Mouse (Mus musculus) layer of hippocampus, adult 11-12 months (tissue): ENCODE results near the gene Dppa3.
"Not testable (repeated sequence)": the region's sequence is repeated elsewhere in the genome, so short reads cannot be mapped to it uniquely, and the experiment has no call there.

Experiments
- DNase-seq: peaks from one replicate; pipeline ENCODE4 v3.0.0; 2022; ENCODE audit warnings: low spot score

Gene Dppa3

DNA sequence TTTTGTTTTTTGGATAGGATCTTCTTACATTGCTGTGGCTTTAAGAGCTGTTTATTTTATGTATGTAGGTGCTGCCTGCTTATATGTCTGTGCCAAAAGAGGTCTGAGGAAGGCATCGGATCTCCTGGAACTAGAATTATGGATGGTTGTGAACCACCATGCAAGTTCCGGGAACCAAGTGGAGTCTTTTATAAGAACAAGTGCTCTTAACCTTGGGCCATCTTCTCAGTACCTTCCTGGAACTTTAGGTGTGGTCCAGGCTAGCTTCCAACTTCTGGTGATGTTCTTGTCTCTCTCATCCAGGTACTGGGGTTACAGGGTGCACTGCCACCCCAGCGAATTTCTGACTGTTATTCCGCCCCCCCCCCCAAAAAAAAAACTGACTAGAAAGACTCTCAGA lies 13.8 kb upstream of the Dppa3 start:
- DNase-seq: no peak

DNA sequence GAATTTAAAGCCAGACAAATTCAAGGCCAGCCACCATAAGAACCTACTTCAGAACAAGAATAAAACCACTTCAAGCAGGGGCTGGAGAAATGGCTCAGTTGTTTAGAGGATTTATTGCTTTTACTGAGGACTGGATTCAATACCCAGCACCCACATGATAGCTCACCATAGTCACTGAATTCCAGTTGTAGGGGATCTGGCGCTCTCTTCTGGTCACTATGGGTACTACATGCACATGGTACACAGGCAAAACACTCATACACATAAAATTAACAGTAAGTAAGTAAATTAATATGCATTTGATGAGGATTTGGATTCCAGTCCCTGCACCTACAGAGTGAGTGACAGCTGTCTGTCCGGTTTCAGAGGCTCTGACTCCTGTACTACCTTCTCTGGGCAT lies 12.2 kb upstream of the Dppa3 start:
- no peak for DNase-seq

DNA sequence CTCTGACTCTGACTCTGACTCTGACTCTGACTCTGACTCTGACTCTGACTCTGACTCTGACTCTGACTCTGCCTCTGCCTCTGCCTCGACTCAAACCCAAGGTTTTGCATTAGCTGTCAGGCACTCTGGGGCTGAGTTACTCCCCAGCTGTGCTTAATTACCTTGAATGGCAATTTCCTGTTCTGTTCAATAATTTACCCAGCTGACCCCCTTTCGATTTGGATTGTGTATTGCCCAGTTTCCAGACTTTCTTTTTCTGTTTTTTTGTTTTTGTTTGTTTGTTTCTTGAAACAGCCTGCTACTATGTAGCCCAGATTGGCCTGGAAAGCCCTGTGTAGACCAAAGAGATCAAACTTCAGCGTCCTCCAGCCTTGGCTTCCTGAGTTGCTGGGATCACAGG lies 10.2 kb upstream of the Dppa3 start:
- DNase-seq: no peak

DNA sequence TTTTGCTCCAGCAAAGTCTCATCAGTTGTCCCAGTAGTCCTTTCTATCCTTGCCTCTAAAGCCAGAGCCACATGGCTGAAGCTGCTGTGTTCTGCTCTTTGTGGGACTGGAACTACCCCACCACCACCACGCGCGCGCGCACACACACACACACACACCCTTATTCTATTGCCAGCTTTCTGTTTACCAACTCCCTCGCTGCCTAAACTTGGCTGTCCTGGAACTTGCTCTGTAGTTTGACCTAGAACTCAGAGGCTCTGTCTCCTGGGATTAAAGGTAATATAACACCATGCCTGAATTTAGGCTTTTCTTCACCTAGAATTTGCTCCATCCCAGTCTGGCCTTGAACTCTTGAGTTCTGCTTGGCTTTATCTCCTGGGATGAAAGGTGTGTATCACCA lies 5.1 kb upstream of the Dppa3 start:
- no peak for DNase-seq

DNA sequence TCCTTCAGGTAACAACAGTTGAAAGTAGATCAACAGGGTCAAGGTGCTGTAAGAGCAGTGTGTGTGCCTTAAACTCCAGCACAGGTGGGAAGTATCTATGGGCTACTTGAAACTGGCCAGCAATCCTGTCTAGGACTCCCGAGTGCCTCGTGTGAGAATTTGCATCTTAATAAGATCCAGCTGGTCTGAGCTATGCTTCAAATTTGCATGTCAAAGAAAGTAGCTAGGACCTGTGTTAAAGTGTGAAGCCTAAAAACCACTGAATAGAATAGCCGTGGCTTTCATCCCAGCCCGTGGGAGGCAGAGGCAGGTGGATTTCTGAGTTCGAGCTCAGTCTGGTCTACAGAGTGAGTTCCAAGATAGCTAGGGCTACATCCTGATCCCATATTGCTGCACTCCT lies 1.7 kb upstream of the Dppa3 start:
- DNase-seq: no peak

DNA sequence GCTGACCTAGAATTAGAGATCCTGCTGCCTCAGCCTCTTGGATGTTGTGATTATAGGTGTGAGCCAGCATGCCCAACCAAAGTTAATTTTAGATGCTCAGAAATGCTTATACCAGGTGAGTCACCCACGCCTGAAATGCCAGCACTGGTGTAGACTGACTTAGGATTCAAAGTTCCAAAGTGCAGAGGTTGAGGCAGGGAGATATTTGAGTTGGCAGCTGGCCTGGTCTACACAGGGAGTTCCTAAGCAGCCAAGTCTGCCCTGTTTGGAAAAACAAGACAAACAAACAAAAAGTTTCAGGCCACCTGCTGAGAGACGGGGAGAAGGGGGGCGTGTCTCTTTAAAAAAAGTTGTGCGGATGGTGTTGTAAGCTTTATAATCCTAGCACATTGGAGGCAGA lies 1.1 kb upstream of the Dppa3 start:
- DNase-seq: no peak

DNA sequence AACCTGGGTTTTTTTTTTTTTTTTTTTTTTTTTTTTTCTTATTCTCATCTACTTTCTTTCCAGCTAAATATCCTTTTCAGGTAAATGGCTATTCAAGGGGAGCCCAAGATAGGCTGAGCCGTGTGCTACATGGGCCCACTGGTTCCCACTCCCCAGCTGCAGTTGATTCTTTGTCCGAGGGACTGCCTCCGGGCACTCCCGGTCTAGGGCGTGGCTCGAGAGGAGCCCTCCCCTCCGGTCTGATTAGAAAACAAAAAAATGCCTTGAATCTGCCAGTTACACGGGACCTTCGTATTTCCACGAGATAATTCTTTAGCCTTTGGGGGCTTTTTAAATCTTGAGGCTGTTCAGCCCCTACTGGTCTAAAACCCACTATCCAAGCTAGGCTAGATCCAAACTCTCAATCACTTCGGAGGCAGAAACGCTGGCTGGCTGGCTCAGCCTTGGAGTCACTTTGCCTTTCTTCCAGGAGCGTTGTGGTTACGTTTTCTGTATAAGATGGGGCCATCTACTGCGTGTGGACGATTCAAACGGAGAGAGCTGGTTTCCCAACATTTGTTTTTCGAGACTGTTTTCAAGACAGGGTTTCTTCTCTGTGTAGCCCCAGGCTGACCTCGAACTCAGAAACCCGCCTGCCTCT lies 1.4 kb downstream of the Dppa3 start:
- DNase-seq: no peak

DNA sequence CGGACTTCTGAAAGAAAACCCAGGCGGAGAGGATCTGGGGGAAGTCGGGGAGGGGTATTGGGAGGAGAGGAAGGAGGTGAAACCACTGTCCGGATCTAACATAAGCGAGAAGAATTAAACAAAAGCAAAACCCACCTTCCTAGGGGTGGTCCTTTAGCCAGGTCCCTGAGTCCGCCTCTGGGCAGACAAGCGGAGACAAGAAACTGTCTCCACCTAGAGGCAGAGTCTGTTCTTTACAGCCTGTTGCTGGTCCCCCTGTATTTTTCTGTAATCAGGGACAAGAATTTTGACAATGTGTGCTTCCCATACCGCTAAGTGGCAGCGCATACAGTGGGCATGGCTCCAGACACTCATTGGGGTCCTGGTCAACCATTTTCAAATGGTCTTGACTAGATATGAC lies 7.2 kb downstream of the Dppa3 start:
- no peak for DNase-seq

DNA sequence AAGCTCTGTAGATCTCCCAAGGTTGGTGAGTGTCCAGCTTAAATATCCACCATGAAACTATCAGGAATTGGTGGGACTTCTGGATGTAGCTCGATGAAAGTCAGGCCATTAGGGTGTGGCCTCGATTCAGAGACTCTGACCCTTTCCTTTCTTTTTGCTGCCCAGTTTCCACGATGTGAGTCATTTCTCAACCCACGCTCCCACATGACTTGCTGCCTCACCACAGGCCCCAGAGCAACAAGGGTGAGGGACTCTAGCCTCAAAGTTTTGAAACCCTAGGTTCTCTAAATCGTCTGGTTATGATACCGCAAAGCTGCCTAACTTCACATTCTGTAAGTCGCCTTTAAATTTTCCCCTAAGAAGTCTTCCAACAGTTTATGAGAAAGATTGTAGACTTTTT lies 9.1 kb downstream of the Dppa3 start:
- peak; percentile 11 for DNase-seq

DNA sequence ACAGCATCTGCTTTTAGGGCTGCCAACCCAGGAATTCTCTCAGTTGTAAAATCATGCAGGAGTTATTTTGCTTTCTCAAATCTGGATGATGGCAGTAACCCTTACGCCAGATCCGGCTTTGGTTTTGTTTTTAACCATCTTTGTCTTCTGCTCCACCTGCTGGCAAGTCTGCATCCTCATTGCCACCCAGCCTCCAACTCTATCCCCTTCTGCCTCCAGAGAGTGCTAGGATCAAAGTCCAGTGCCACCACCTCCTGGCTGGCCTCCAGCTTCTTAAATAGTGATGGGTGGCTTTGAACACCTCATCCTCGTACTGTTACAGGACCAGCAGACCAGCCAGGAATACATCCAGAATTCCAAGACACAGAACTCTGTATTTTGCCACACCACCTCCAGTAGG lies 10.5 kb downstream of the Dppa3 start:
- DNase-seq: no peak

DNA sequence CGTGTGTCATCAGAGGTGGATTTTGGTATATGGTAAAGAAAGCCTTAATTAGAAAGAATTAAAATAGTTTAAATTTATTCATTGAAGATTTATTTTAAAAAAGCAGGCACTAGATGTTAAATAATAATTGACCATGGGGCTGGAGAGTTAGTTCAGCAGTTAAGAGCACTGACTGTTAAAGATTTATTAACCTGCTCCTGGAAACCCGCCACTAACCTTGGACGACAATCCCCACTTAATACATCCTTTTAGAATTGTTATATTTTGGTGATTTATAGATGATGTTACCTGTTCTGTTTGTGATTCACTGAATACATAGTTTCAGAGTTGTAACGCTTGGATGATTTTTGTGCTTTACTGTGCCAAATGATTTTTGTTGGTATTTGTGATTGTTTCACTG lies 11.4 kb downstream of the Dppa3 start:
- DNase-seq: not testable (repeated sequence)

DNA sequence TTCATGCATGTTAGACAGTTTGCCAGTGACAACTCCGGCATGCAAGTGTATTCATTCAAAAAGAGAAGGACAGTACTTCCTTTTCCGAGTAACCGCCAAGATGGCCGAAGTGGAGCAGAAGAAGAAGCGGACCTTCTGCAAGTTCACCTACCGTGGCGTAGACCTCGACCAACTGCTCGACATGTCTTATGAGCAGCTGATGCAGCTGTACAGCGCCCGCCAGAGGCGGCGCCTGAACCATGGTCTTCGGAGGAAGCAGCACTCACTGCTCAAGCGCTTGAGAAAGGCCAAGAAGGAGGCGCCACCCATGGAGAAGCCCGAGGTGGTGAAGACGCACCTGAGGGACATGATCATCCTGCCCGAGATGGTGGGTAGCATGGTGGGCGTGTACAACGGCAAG lies 18.0 kb downstream of the Dppa3 start:
- DNase-seq: not testable (repeated sequence)

DNA sequence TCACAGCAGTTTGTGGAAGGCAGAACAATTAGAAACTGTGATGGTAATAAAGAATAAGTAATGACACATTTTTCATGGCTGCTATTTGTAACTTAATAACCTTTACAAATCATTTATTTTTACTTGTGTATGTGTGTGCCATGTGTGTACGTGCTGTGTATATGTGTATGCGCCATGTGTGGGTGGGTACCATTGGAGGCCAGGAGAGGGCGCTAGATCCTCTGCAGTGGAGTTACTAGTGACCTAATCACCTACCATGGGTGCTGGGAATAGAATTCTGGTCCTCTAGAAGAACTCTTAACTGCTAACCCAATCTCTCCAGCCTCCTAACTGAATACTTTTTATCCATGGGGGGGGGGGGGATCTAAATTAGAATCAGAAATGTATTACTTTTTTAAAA lies 23.7 kb downstream of the Dppa3 start:
- DNase-seq: no peak

DNA sequence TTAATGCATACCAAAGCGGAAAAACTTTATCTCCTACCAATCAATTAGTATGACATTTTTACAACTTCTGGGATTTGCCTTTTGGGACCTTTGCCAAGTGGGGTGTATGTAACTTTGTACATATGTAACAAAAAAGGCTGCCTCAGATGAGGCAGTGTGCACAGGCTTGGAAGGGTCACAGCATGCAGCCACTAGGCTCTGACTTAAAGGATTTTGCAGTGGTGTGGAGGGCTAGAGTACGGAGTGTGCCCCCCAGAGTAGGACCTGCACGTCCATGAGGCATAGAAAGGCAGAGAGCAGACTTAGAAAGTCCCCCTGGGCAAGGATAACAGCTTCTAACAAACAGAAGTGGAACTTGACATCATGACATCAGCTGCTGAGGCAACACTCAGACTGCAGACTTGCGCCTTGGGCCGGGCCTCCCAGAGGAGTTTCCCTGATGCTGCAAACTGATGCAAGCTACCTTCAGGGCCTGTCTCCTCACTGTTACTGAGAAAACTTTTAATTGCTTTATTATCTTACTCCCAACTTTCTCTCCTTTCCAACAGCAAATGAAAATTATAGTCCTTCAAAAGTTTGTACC lies 24.3 kb downstream of the Dppa3 start:
- no peak for DNase-seq

DNA sequence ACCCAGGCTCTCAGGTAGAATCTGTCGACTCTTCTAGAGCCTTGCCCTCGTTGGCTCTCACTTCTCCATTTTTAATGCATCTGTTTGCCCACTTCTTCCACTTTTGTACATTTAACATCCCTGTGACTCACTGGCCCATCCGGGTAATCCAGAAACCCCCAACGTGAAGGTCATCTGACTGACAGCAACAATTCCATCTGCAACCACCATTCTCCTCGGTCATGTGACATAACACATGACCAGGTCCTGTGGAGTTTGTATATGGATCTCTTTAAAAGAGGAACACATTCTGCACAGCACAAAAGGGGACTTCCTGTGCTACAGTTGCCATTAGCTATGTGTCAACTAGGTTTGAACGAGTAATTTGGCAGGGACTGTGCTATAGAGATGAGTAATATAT lies 28.1 kb downstream of the Dppa3 start:
- no peak for DNase-seq

DNA sequence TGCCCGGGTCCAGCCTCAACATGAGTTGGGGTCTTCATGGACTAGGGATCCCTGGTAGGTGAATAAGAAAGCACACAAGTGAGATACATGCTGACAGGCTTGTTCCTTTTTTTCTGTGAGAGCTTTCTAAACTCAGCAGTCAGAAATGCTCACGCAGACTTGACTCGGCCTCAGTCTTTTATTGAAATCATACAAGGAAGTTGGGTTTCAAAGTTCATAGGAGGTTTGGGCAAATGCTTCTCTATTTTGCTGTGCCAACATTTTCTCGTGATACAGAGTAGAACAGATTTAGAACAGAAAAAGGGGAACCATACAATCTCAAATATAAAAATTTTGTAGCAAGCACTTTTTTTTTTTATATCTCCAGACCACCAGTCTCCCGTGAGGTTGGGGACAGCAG lies 31.4 kb downstream of the Dppa3 start:
- DNase-seq: no peak

DNA sequence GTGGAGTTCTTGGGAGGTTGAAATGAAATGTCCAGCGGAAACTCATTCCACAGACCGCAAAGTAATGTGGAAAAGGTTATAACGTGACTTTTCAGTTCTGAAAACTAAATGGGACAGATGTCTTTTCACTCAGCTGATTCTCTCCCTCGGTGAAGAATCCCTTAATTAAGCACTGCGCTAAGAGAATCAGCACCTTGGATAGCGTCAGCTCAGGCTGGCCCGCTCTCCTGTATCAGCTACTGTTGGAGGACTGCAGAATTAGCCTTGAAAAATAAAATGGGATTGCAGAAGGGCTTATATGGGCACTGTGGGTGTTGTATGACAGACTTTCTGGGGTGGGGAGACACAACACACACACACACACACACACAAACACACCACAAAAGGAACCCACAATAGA lies 33.4 kb downstream of the Dppa3 start:
- no peak for DNase-seq

DNA sequence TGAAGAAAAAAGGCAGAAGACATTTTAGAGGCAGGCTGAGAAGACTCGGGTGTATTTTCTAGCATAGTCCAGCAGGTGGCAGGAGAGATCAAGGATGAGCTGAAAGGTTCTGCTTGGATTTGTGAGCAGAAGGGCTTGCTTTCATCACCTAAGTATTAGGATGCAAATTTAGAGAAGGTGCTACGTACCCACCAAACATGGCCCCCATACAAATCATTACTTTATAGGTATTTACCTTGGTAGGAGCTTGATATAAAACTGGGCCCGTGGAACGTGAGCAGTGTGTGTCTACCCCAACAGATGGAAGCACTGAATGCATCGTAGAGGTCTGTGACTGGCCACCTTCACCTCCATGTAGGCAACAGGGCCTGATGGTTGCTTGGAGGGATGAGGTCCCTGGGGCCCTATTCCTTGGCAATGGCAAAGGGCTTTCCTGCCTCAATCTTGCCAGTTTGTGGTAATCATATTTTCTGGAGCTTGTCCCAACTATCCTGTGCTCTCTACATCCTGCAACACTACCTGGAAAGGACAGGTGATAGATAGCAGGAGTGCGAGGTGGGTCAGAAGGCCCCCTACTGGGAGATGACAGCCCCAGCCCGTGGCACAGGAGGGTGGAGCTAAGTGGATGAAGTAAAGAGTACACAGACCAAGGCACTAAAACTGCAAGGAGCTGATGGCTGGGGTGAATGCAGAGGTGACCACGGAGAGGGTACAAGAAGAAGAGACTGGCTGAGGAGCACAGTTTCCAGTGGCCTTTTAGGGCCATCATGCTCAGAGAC lies 34.6 kb downstream of the Dppa3 start:
- peak; percentile 41 for DNase-seq

DNA sequence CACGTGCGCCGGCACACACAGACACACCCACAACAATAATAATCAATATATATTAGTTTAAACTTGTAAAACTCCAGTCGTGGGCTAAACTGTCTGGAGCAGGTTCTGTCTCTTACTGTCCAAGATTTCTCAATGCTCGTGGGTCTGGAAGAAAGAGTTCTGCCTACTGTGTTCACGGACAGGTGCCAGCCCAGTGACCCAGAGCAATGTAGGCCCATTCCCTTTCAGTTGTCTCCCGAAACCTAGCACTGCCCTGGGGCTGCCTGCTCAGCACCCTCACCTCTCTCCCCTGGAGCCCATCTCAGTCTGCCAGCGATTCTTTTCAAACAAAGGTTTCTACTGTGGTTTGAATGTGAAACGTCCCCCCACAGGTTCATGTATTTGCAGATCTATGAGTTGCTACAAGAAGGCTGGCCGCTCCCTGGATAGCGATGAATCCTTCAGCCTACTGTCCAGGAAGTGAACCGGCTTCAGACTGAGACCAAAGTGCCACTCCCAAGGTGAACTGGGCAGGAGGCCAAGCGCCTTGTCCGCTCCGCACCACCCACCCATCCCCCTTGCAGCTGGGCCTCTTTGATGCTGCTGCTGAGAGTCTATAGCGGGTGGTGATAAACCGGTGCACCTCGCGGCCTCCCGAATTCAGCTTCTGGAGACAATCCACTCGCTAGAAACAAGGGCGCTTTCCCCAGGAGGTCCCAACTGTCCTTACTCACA lies 36.5 kb downstream of the Dppa3 start:
- DNase-seq: no peak

DNA sequence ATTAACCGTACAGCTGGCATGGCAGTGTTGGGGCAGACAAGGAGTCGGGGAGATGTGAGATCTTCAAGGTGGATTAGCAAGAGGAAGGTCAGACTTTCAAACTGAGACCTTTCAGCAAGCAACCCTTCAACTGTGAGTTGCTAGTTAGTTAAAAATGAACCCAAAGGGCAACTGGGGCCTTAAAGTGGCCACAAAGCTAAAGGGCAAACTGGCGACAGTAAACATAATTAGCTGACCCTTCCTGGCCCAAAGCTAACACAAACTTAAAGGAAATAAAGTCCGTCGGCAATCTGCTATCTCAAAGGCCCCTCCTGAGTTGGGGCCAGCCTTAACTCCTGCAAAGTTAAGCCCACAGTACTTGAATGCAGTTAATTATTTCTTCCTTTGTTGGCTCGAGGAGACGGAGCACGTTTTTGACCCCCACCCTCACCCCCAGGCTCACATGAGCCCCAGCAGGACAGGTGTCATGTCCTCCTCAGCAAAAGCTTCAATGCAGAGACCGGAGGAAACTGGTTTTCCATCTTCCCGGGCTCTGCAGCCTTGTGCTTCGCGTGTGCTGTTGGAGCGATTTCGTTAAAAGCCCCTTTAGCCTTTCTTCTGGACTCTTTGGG lies 37.5 kb downstream of the Dppa3 start:
- no peak for DNase-seq

DNA sequence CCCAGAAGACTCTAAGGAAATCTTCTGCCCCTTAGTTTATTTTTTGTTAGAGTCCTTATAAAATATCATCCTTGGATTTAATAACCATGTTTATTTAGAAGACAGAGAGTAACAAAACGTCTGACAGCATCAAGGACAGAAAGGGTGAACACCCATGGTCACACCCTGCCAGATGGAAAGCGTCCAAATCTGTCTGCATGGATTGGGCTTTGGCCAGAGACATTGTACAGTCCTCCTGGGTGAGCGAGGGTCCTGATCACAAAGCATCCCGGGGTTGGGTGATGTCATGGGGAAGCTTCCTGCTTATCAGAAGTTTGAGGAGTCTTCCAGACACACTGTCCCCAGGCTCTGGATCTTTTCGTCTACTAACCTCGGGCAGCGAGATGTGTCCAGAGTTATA lies 39.7 kb downstream of the Dppa3 start:
- no peak for DNase-seq

DNA sequence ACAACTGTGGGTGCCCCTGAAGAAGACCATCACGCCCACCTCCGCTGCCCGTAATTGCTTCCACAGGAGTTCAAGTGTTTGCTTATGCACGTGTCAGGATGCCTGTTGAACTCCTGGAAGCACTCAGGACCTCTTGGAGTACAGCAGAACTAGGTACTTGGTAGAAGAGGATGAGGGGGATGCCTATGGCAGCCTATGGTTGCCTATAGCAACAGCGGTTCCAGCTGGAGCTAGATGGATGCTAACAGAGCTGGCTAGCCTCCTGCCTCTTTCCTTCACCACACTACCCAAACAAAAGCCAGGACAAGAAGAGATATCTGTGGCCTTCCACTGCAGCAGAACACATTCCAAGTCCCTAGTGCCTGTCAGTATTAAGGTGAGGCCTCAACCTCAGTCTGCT lies 41.5 kb downstream of the Dppa3 start:
- DNase-seq: no peak

DNA sequence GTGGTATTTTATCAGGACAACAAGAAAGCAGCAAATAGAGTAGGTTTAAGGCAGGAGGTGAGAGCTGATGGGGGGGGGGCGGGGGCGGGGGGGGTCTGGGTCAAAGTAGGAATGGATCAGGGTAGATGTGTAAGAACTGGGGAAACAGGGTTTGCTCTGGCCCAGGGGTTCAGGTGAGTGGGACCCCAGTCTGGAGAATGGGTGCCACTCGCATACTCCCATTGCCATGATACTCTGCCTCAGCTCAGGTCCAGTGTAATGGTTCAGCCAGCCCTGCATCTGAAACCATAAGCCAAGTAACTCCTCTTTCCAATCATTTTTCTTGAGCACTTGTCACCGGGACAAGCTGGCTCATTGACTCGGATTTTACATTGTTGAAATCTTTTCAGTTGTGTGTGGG lies 42.6 kb downstream of the Dppa3 start:
- DNase-seq: no peak
